Mouse (Mus musculus): Measurements from ENCODE around the gene Arhgap27.
A peak's percentile ranks its signal among the peaks of the same experiment; 100 is the strongest.

GRCm38 (mm10) chr11:103363214-103364148 is at the start of gene Arhgap27:
- TF ChIP-seq POLR2A (IDR thresholded peaks at IDR 0.05; ENCODE audit: insufficient read depth, low read depth, low read length) (0 out of 2 replicates have a peak, but pooled peaks have one; percentile 9), CTCF (IDR thresholded peaks at IDR 0.05; ENCODE audit: insufficient read depth, low read depth, low read length) (no peak)
